Mouse (Mus musculus) heart, postnatal 10 days (tissue): ENCODE results near the gene Npas3. TPM values are rescaled to one million over a fixed set of nuclear protein-coding genes. Genes with fewer than 3 reads are reported as not detected.

Source experiments
- DNase-seq, 2 experiments: peaks; one replicate each; pipeline ENCODE4 v3.0.0; 2021
- intact Hi-C: fragments of 180-260 bp; cut with DNase I; formaldehyde crosslinking; loops from one replicate; pipeline ENCODE4 v1.15.1; 2025
- total RNA-seq, 2 experiments: library from RNA; stranded (reverse); gene quantifications; 2 replicates each; pipeline ENCODE4 v1.2.3; 2021

Gene Npas3
- total RNA-seq, 2 experiments from 2014 or later = 1.9 to 2.0 TPM

DNA sequence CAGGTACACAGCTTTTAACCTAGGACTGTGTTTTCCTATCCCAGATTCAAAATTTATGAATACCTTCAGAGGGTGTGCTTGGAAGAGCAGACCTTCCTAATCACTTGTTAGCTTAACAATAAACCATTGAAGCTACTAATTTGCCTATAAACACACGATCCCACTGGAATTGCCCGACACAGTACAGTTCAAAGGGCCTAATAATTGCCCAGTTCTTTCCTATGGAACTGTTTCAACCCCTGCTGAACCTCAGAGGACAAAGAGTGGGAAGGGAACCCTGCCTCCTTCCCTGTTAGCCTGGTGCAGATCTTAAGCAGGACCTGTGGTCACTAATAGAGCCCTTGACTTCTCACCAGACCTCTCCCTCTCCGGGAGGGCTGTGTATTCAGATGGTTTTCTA, 429.7 kb downstream of the Npas3 start:
- DNase-seq = no peak

DNA sequence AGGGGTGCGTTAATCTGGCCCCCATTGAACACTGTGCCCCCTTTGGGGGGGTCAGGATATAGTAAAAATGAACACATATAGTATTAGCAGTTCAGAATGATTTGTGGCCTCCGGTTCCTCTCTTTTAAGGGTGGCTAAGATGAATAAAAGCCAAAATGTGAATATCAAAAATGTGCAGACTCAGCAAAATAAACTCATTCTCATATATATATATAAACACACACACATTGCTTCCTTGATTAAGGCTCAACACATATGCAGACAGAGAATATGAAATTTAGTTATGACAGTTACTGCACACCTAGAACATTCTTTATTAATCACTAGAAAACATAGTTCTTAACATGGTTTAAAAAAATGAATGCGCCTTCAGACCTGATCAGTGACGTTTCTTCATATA, 430.7 kb downstream of the Npas3 start:
- intact Hi-C loops = no loop called here
- DNase-seq = no peak

More for the DNA sequence above, 429.7 kb downstream of the Npas3 start:
- intact Hi-C loops = no loop called here

DNA sequence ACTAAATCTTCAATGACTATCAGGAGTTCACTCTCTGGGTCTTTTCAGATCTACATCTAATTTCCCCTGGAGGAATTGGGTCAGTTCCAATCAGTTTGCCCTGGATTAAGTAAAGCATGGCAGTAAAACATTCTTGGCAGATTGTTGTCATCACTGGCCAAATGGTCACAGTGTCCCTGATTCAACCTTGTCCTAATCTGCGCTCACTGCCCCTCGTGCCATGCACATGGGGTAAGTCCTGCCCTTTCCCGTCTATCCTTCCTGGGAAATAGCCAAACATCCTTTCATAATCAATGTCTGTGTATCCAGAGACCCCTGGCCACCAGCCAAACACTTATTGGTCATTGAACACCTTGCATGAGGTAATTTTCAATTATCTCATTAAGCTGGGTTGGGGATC, 432.0 kb downstream of the Npas3 start:
- intact Hi-C loops = no loop called here
- no peak for DNase-seq

DNA sequence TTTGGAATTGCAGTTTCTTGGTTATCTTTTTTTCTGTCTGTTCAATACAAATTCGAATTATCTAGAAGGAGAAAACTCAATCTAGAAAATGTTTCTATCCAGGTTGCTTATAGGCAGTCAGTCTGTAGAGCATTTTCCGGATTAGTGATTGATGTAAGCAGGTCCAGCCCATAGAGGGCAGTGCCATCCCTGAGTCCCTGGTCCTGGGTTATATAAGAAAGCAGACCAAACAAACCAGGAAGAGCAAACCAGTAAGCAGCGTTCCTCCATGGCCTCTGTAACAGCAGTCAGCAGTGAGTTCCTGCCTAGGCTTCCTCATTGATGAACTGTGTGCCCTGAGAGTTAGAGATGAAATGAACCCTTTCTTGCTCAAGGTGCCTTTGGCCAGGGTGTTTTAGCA, 433.6 kb downstream of the Npas3 start:
- DNase-seq = no peak
- intact Hi-C loops = no loop called here

DNA sequence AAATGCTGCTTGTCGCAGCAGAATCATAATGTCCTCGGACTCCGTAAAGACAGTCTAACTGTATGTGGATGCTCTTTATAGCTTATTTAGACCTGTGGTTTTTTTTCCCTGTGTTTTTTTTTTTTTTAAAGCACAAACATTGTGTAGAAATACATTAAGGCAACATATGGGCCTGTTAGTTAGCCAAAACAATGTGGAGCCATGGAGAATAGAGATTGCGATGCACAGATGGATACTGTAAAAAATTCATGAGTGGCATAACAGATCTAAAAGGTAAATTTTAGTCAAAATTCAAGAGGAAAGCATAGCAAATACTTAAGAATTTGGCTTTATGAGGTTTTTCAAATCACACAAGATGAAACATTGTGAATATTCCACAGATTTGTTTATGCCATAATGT, 444.0 kb downstream of the Npas3 start:
- intact Hi-C loops = no loop called here

DNA sequence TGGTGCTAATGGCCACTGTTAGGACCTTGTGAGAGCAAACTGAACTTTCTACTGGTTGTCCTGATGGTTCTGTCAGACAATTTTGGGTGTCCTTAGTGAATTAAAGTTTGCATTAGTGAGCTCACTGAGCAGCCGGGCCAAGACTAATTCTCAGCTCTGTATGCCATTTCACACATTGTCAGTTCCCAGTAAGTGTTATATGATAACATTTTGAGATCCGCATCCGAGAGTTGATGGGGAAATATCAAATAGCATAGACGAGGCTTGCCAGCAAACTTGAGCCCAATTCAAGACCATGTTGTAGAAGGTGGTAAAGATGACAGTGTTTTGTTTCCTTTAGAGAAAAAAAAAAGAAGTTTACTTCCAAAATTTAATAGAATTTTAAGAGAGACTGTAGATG, 445.9 kb downstream of the Npas3 start:
- intact Hi-C loops = no loop called here
- DNase-seq = no peak

More for the DNA sequence above, 444.0 kb downstream of the Npas3 start:
- DNase-seq = no peak

DNA sequence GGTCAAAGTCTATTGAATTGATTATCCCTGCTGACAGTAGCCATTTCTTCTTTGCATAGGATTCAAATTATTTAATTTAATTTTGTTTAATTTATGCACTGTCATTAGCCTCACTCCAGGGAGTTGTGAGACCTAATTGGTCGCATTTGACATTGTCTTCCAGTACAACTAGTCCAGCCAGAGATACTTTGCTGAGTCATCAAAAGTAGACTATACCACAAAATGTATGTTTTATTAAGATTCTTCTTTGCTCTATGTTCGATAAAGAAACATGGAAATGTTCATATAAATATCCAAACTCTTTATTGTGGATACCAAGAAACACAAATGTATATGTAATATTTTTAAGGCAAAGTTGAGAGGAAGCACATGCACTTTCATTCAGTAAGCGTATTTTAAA, 446.8 kb downstream of the Npas3 start:
- intact Hi-C loops = no loop called here
- no peak for DNase-seq

DNA sequence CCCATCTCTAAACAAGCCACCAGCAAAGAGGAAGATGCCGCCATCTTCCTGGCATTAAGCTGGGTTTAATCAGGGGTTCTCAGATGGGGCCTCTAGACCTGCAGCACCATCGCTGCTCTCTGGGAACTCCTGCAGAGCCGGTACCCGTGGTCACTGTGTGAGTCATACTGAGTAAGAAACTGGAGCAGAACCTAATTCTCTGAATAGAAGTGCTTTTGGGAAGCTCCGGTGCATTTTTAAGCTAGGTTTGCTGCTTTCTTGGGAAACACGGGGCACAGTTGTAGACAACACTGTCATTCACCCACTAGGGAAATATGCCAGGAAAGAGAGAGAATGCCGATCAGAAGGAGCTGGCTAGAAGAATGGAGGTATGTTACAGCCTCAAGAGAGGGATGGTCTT, 449.2 kb downstream of the Npas3 start:
- no peak for DNase-seq
- intact Hi-C loops = no loop called here

DNA sequence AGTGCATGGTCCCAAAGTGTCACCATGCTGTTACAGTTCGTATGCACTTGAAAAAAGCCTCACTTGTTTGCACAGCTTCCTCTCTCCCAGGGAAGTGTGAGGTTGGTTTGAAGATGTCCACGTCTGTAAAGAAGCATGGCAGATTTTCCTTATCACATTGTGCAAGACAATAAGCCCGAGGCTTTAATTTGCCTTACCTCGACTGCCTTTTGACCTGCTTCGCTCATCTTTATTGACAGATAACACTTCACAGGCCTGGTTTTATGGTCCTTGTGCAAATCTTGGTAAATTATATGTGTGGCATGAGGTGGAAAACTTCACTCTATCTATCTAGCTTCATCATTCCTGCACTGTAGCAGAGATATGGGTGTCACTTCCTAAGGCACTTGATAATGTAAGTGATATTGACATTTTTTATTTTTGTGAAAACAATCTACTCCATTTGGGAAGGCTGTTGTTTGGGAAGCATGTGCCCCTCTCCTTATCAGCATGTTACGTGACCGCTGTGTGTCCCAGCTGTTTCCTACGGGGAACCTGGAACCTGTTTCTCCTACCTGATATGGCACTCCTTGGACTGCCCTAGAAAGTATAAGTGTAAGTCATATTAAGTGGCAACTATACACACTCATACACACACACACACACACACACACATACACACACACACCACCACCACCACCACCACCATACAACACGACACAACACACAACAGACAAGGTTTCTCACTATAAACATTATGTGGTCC, 450.2 kb downstream of the Npas3 start:
- intact Hi-C loops = no loop called here
- DNase-seq = no peak

DNA sequence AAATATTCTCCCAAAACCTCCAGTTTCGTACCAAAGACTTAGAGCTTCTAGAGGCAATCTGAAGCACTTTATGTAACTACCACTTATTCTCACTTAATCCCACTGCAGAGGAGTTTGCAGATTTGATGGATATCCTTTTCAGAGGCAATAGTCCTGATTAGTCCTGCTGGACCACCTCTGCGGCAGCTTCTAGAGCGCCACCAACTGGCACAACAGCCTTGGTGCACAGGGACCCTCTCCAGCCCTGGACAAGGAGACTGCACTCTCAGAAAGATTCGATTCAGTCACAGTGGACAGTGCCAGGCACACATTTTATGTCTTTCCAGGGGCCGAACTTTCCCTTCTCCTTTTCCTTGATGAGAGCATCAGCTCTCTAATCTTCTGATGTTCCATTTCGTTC, 471.4 kb downstream of the Npas3 start:
- DNase-seq = peak in 1 of 2 experiments; percentile 3
- intact Hi-C loops = no loop called here

DNA sequence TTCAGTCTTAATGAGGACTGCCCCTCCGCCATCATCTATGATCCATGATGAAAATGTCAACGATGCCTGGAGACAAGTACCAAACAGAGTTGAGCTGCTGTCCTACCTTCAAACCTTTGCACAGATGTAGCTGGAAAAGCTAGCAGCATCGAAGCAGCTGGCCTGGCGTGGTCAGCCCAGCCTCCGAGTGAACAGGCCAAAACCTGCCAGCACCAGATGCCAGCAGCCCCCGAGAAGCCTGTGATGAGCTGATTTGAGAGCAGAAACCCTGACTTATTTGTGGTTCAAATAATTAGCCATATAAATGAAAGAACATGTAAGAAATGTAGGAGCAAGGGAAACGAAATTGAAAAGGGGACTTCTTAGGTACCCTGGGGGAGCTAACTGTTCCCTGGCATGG, 473.7 kb downstream of the Npas3 start:
- intact Hi-C loops = no loop called here
- DNase-seq = no peak

DNA sequence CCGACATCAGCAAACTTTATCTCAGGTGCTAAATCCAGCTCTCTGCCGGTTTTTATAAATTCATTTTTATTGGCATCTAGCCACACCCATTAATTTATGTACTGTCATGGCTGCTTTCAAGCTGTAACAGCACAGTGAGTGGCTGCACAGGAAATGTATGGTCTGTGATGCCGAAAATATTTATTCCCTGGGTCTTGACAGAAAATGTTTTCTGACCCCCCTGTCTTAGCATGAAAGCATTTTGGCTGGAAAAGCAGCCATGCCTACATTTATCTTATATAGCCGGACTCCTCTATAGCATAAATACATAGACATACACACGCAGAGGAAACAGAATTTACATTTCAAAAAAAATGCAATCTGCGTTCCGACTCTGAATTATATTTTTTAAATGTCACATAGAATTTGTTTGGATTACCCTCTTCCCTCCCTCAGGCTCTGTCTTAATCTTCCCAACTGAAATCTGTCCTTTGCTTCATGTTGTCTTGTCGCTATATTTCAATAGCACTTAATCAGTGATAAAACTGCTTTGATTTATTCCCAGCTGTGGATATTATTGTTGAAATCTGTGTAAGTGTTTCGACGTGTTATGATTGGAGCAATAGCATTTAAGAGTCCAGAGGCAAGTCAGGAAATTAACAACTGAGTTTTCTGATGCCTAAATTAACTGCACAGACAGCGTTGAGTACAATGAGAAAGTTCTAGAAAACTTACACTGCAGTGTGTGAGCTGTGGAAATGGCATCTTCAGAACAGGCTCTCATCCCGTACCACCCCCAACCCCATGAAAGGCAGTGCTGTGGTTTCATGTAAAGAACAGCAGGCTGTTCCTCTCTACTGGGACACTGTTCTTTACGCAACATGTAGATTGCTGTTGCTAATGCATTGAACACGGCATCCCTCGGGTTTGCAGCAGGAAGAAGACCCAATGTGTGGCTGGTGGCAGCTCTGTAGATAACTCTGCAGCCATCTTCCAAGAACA, 474.5 kb downstream of the Npas3 start:
- no peak for DNase-seq
- intact Hi-C loops = no loop called here

DNA sequence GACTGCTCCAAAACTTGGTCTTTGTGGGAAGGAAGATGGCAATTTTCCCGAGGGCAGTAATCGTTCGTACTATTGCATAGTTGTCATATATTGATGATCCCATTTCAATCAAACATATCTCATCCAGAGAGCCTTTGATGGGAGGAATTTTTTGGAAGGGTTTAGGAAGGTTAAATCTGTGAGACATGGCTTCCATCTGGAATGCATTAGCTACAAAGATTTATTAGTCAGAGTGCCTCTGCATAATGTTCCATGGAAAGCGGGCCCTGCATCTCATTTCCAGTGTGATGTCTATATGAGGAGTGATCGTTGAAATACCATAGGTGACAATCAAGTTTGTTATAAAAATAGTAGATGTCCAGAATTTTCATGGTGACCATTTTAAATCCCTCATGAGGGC, 480.8 kb downstream of the Npas3 start:
- no peak for DNase-seq
- intact Hi-C loops = no loop called here

DNA sequence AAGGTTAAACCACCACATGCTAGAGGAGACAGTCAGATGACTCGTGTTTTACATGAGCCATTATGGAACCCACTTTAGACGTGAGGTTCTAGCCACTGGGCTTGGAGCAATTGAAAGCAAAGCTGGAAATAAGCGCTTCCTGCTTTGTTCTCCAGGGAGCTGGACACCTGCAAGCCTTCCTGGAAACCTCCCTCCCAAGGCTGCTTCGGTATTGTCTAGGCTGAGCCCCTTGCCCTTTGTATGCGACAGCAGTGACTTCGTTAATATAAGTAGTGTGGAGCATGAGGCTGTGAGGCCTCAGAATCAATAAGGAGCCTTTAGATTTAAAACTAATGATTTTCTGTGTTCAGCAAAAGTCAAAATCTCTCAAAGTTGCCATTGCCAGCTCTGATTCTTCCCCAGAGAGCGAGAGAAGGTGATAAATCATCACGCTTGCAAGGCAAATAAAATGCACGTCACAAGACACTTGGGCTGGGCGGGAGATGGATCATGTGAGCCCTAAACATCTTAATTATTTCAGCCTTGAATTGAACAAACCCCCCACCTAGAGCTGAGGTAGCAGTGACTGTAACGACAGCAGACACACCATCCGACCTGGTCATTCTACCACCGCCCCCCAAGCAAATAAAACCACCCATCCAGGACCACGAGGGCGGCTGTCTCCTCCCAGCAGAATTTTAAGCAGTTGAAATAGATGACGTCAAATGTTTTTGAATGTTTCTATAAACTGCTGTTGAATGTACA, 490.2 kb downstream of the Npas3 start:
- intact Hi-C loops = no loop called here

DNA sequence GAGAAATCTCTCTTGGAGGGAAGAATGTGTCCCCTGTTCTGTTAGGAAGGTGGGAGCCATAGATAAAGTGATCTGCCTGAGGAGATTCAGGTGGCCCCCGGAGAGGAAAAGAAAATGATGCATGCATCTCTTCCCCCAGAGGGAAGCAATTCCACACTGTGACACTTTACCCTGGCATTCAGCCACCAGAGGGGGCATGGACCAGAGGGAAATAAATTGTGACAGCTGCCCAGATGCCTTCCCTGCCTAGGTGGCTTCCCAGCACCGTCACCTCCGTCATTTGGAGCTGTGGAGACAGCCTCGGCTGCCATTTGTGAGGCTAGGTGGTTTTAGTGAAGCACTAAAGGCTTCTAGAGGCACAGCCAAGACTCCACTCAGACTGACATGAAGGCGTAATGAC, 498.2 kb downstream of the Npas3 start:
- intact Hi-C loops = no loop called here
- no peak for DNase-seq

More for the DNA sequence above, 490.2 kb downstream of the Npas3 start:
- no peak for DNase-seq

DNA sequence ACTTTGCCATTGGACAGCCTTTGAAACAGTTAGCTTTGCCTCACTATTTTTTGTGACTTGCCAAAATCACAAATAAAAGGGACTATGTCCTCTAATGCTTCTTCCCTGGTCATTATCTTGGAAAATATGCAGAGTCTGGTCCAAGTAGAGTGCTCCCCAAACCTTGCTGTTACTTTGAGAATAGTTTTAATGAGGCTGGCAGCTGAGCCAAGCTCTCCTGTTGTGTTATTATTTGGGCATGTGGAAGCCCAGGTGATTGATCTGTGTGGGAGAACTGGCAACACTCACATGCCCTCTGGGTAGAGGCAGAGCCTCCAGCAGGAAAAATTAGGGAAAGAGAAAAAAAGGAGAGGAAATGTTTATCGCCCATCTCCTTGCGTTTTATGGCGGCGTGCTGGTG, 500.9 kb downstream of the Npas3 start:
- intact Hi-C loops = no loop called here
- no peak for DNase-seq

DNA sequence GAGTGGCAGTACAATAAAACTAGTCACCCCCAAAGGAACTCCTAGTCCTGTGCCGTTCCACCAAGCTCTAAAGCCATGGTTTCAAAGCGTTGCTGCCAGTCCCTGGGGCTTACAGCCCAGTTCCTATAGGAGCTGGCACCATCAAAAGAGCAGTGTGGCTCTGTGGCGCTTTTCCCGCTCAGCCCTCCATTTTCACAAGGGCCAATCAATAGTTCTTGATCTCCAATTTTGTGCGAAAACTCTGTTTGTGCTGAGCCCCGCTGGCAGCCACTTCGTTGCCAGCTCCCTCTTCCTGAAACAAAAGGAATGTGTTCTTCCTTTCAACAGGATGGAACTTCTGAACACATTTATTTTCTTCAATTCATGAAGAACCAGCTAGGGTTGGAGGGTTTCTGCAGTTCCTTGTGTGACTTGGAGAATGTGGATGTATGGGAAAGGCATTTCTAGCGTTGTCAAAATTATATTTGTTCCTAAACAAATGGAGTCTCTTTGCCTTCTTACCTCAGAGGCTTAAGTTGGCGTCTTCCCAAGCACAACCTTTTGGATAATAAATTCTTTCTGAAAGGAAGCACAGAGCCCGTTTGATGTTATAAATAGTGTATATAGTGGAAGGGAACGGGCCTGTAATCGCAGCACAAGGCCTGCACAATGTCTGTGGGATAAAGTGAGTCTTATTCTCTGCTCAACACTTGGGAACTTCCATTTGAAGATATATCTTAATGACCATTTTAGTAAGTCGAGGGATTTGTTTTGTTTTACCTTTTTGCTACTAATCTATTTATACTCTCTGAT, 504.0 kb downstream of the Npas3 start:
- intact Hi-C loops = no loop called here
- no peak for DNase-seq

DNA sequence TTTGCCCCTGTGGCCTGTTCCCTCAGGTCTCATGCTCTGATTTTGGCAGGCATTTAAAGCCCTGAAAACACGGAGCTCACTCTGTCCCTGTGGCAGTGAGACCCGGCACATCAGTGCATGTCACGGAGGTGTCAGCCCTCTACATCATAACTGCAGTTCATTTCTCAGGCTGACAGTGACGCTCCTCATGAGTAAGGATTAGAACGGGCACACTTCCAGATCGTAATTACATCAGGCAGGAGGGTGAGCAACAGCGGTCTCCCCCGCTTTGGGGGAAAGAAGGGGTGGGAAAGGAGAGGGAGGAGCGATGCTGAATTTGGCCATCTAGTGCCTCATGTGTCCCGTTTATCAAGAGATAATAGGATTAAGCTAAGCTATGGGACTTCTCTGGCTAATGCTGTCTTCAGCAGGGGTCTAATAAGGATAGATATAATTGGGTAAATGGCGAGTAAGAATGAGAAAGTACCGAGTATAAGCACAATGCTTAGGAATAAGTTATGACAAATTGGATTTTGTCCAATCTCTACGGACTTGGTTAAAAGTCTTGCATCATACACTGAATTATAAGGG, 505.0 kb downstream of the Npas3 start:
- intact Hi-C loops = no loop called here
- DNase-seq = peak in 1 of 2 experiments; percentile 4

DNA sequence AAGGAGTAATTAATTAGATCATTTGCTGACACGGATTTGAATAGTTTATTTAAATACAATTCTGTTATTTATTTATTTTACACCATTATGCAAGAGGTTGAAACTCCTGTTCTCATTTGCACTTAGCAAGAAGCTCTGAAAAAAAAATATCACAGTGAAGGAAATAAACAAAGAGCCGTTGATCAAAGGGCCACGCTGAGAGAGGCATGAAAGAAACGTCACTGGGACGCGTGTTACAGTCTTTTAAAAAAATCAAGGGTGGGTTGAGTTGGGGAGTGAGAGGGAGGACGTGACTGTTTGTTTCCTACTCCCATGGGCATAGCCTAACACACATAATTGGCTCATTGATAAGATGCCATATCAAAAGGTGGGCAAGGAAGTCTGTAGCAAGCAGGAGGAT, 505.8 kb downstream of the Npas3 start:
- intact Hi-C loops = no loop called here
- DNase-seq = no peak

DNA sequence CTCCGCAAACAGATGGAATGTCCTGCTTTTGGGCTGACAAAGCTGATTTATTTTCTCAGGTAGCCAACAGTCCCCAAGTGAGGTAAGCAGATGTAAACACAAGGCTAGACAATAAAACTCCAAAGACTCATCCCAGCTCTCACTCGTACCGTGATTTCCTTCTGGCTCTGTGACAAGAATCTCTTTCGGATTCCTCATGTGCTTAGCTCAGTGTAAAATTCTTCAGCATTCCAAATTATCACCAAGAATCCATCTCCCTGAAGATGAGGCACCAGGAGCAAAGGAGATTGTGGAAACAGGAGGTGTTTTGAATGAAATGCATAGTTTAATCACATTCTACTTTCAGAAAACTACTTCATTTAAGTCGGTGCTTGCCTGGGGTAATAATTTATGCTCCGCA, 509.2 kb downstream of the Npas3 start:
- intact Hi-C loops = no loop called here
- DNase-seq = no peak
